Mouse (Mus musculus) testis, adult 2 months (tissue): ENCODE measurements around the gene Pkig. TPM values are rescaled to one million over a fixed set of nuclear protein-coding genes. Genes with fewer than 3 reads are reported as not detected.

Source experiments
- H3K27ac ChIP-seq: fragments of 200-500 bp; 2 replicates; pipeline ENCODE4 v1.5.1; 2012; ENCODE audit warnings: low read depth, low read length; ENCODE audit not compliant: control insufficient read depth, insufficient read depth
- H3K27me3 ChIP-seq: fragments of 200-500 bp; 2 replicates; pipeline ENCODE4 v1.6.1; 2012; ENCODE audit warnings: mild to moderate bottlenecking, low read length, moderate library complexity; ENCODE audit not compliant: control insufficient read depth, insufficient read depth
- H3K36me3 ChIP-seq: fragments of 200-500 bp; 2 replicates; pipeline ENCODE4 v1.6.1; 2012; ENCODE audit warnings: mild to moderate bottlenecking, low read length; ENCODE audit not compliant: control insufficient read depth, insufficient read depth
- H3K4me1 ChIP-seq: fragments of 200-500 bp; 2 replicates; pipeline ENCODE4 v1.6.1; 2012; ENCODE audit warnings: low read length; ENCODE audit not compliant: control insufficient read depth, insufficient read depth
- H3K4me3 ChIP-seq: fragments of 200-500 bp; 2 replicates; pipeline ENCODE4 v1.5.1; 2012; ENCODE audit warnings: low read depth, mild to moderate bottlenecking, low read length, moderate library complexity, mixed read lengths; ENCODE audit not compliant: control insufficient read depth
- CTCF ChIP-seq: fragments of 200-500 bp; IDR thresholded peaks from 2 replicates; pipeline ENCODE4 v1.5.1; 2012; ENCODE audit warnings: low read depth, mild to moderate bottlenecking, inconsistent platforms, low read length, moderate library complexity; ENCODE audit not compliant: control insufficient read depth, insufficient read depth, insufficient replicate concordance
- POLR2A ChIP-seq: fragments of 200-500 bp; IDR thresholded peaks from 2 replicates; pipeline ENCODE4 v1.6.1; 2012; ENCODE audit warnings: low read depth, mild to moderate bottlenecking, inconsistent platforms, low read length, moderate library complexity; ENCODE audit not compliant: control insufficient read depth
- polyA plus RNA-seq: library from polyadenylated mRNA; depleted of rRNA; stranded (reverse); fragments of >200 nt; gene quantifications from 2 replicates; pipeline ENCODE4 v1.2.3, GENCODE M21; 2012; rRNA removed

Pkig gene
- polyA plus RNA-seq = 319 and 325 TPM in 2 replicates

DNA sequence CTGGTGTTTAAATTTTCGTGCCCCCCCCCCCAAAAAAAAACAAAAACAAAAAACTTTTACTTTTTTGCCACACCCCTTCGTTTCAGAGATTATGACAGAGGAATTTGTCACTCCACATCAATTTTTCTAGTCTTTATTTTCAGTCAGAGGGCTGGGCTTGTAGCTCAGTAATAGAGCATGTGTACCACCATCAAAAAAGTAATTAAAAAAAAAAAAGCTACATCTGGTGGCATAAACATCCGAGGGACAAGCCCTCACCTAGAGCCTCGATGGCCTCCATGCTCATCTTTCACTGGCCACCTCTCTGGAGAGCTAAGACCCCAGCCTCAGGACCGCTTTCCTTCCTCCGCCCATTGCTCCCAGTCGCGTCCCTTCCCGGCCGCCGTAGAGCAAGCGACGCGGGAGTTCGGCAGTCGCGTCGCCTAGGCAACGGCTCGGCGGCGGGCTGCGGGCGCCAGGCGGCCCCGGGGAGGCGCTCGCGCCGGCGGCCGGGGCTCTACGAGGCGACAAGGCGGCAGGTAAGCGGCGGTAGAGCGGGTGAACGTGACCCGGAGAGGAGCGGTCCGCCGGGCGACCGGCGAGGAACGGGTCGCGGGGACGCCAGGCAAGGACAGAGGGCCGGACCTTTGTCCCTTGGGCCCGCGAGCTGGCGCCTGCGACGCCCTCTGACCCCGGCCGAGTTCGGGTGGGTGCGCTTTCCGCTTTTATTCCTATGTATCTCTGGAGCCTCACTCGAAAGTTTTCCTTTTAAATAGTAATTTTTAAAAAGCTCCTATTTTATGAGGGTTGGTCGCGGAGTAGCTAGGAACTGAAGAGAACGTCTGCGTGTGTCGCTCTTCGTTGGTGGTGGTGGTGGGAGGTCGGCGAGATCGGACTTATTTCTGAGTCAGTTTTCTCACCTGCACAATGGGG, at the start of gene Pkig:
Gene Pkig, plus strand, starts transcription at position 412 of the 912 bp plus-strand sequence.
- Histone ChIP-seq H3K4me1 (peaks cover 6% of the 10 kb centered on the region), H3K27me3 (no peaks in the 10 kb centered on the region), H3K27ac (peak within 1 kb of the TSS; percentile 86), H3K4me3 (peak within 1 kb of the TSS; percentile 93), H3K36me3 (no peaks in the 10 kb centered on the region)
- TF ChIP-seq CTCF (no peak), POLR2A (peak; percentile 52)

DNA sequence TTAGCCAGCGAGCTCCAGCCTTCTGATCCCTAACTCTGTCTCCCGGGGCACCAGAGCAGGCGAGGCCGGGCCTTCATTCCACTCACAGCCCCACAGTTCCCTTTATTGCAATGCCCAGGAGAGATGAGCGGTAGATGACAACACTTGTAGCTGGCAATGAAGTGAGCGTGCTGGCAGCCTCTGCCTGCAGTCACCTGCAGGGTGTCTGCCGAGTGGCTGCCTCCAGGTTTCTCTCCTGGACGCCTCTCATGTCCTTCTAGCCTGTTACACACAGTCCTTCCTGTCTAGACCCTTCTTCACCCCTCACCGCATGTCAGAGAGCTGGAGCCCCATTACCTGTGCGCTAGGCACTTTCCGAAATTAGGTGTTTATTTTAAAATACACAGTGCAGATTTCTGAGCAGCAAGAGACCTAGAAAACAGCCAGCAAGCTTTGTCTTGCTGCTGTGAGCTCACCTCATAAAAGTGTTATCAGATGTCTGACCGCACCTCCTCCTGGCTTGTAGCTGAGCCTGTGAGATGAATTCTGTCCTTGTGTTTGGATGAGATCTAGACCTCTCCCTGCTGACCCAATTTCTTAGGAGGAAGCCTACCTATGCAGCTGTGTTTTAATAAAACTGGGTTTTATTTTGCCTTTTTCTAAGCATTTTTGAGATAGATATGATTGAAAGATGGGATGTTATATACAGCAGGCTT, 48.8 kb upstream of the Pkig start:
- Histone ChIP-seq H3K36me3 (no peaks in the 10 kb centered on the region), H3K27ac (no peak overlapping the region), H3K4me3 (no peak overlapping the region), H3K4me1 (no peaks in the 10 kb centered on the region), H3K27me3 (no peaks in the 10 kb centered on the region)
- TF ChIP-seq CTCF (no peak), POLR2A (no peak)

DNA sequence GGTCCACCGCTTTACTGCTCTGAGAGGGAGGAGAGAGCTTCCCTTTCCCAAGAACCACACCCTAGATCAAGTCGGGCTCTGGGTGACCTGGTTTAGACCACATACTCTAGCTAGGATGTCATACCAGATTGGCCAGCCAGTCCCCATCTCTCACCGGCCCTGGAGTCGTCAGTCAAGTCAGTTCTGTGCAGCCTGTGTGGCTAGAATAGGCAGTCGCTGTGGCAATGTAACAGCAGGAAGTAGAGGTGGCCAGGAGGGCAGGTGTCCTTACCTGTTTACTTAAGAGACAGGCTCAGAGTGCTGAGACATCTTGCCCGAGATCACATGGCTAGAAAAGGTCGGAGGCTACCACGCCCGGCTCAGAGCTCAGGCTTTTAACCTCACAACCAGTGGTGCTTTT, 47.0 kb upstream of the Pkig start:
- no peaks in the 10 kb centered on the region for H3K27me3 ChIP-seq
- no peaks in the 10 kb centered on the region for H3K36me3 ChIP-seq
- H3K4me3 ChIP-seq = no peak overlapping the region
- no peak overlapping the region for H3K27ac ChIP-seq
- H3K4me1 ChIP-seq = no peaks in the 10 kb centered on the region
- TF ChIP-seq CTCF (no peak), POLR2A (no peak)

DNA sequence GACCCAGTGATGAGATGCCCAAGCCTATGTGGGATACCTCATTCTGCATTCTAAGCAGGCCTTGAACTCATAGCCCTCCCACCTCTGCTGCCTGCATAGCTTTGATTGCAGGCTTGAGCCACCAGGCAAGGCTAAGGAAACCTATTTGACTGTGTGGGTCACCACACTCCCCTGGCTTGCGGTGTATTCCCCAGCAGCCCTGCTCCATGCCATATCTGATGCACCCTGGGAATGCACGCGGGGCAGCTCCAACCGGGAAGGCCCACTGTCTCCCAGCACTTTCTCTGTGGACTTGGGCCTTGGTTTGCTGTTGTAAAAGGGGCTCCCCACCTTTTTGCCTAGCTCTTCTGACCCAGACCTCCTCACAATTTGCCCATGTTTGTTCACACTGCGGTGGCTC, 45.0 kb upstream of the Pkig start:
- no peak overlapping the region for H3K27ac ChIP-seq
- H3K4me3 ChIP-seq = no peak overlapping the region
- H3K4me1 ChIP-seq = no peaks in the 10 kb centered on the region
- H3K36me3 ChIP-seq = no peaks in the 10 kb centered on the region; the same call in 1 of the 2 replicates
- H3K27me3 ChIP-seq = no peaks in the 10 kb centered on the region
- TF ChIP-seq CTCF (no peak), POLR2A (no peak)

DNA sequence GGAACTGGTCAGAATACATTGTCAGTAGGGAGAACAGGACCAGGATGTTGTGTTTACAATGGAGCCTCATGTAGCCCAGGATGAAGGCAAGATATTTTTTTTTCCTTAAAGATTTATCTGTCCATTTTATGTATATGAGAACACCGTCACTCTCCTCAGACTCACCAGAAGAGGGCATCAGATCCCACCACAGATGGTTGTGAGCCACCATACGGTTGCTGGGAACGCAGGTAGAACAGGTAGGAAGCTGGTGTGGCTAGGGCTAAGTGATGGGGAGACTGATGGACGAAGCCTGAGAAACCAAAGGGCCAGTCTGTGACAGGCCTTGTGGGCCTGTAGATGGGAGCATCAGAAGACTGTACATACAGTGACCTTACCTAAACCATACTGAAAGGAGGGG, 44.2 kb upstream of the Pkig start:
- Histone ChIP-seq H3K27me3 (no peaks in the 10 kb centered on the region), H3K4me3 (no peak overlapping the region), H3K36me3 (no peaks in the 10 kb centered on the region; the same call in 1 of the 2 replicates), H3K4me1 (no peaks in the 10 kb centered on the region), H3K27ac (no peak overlapping the region)
- TF ChIP-seq POLR2A (no peak), CTCF (no peak)

DNA sequence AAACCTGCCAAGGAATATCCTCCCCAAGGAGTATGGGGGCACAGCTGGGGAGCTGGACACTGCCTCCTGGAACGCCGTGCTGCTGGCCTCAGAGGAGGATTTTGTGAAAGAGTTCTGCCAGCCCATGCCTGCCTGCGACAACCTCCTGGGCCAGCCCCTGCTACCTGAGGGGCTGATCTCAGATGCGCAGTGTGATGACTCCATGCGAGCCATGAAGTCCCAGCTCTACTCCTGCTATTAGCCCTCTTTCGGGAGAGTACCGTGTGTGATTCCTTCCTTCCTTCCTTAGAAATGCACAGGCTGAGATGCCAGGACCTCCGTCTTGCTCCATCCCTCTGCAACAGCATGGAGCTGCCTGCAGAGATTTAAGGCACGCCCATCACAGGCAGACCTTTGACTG, 42.8 kb upstream of the Pkig start:
- no peaks in the 10 kb centered on the region; the same call in 1 of the 2 replicates for H3K36me3 ChIP-seq
- H3K27ac ChIP-seq = no peak overlapping the region
- TF ChIP-seq CTCF (no peak), POLR2A (no peak)
- H3K4me1 ChIP-seq = no peaks in the 10 kb centered on the region
- no peaks in the 10 kb centered on the region for H3K27me3 ChIP-seq
- no peak overlapping the region for H3K4me3 ChIP-seq
